Mouse (Mus musculus) kidney, embryonic 15.5 days (tissue): ENCODE results near the gene H2-T3. TPM values are rescaled to one million over a fixed set of nuclear protein-coding genes. Genes with fewer than 3 reads are reported as not detected.
"Not testable (repeated sequence)": the region's sequence is repeated elsewhere in the genome, so short reads cannot be mapped to it uniquely, and the experiment has no call there.

Experiments used
- ATAC-seq: fragments of 200-750 bp; cut with Nextera tagmentation; replicated peaks from 2 replicates; pipeline ENCODE4 v1.8.0; 2017; ENCODE audit warnings: moderate TSS enrichment; ENCODE audit not compliant: low FRiP score
- H3K27ac ChIP-seq: fragments of 300-500 bp; sonication (generic); 2 replicates; pipeline ENCODE4 v1.5.1; 2015; ENCODE audit warnings: mild to moderate bottlenecking, inconsistent platforms
- H3K27me3 ChIP-seq: fragments of 300-500 bp; sonication (generic); 2 replicates; pipeline ENCODE4 v1.6.1; 2015; ENCODE audit warnings: inconsistent platforms
- H3K36me3 ChIP-seq: fragments of 300-500 bp; sonication (generic); 2 replicates; pipeline ENCODE4 v1.6.1; 2015; ENCODE audit warnings: inconsistent platforms
- H3K4me1 ChIP-seq: fragments of 300-500 bp; sonication (generic); 2 replicates; pipeline ENCODE4 v1.6.1; 2015; ENCODE audit warnings: inconsistent platforms
- H3K4me2 ChIP-seq: fragments of 300-500 bp; sonication (generic); 2 replicates; pipeline ENCODE4 v1.6.1; 2015; ENCODE audit warnings: moderate library complexity, mild to moderate bottlenecking, inconsistent platforms
- H3K4me3 ChIP-seq: fragments of 300-500 bp; sonication (generic); replicated peaks from 2 replicates; pipeline ENCODE4 v1.5.1; 2015; ENCODE audit warnings: mild to moderate bottlenecking, inconsistent platforms
- H3K9ac ChIP-seq: fragments of 300-500 bp; sonication (generic); 2 replicates; pipeline ENCODE4 v1.6.1; 2015; ENCODE audit warnings: mild to moderate bottlenecking, inconsistent platforms
- H3K9me3 ChIP-seq: fragments of 300-500 bp; sonication (generic); replicated peaks from 2 replicates; pipeline ENCODE4 v1.6.1; 2016; ENCODE audit warnings: inconsistent platforms
- WGBS: fragments of 180-500 bp; shearing (Covaris S2); methylation state at CpG from one replicate; pipeline ENCODE4 v1.1.7; 2015; ENCODE audit warnings: mixed read lengths; 5-methylcytosine and 5-hydroxymethylcytosine counted together
- polyA plus RNA-seq: library from polyadenylated mRNA; unstranded; fragments of >200 nt; fragmentation: Nextera tagmentation; extraction: Ambion mirVana; gene quantifications from 2 replicates; pipeline ENCODE4 v1.2.1, GENCODE M21; 2015

The H2-T3 gene
- polyA plus RNA-seq, 1 experiment from 2014 or later: not detected

DNA sequence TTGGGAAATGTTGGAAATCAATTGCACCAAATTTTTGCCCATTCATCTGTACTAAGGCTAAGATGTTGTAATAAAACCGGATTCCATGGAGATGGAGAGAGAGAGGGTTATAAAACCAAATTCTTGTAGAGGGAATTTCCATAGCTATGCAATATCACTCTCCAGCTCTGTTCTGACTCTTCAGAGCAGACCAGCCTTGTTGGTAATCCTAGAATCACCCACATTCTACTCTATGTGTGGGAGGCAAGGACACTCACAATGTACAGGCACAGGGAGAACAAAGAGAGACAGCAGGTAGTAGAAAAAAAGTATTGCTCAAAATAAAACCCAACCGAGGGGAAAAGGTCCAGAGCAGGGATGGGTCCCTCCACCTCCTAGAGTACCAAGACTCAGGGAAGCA is 14.0 kb downstream of the H2-T3 start:
- H3K27ac ChIP-seq, H3K4me2 ChIP-seq, H3K4me1 ChIP-seq, H3K9ac ChIP-seq, H3K4me3 ChIP-seq, H3K9me3 ChIP-seq, ATAC-seq, H3K36me3 ChIP-seq: not testable (repeated sequence)
- peaks cover 35% of the 10 kb centered on the region for H3K27me3 ChIP-seq
- WGBS: no CpG with 5 or more reads among the region's 2 CpGs

DNA sequence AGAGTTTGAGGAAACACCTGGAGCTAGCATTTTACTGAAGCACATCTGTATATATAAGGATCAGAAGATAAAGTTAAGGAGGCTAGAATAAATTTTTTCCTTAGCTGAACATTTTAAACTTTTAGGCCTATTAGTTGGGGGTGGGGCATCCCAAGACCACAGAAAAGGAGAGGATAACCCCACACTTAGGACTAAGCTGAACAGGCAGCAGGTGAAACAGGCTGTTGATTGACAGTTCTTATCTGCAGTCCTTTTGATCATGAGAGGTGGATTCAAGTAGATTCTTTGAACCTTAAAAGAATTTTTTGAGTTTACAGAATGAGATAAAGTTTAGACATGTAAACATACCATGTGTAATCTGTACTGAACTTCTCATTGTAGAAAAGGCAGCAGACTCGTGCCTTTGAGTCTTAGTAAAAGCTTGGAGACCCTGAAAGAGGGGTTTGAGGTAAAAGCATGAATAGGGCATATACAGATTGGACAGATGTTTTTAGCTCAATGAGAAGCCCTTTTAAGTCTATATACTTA is 19.7 kb downstream of the H2-T3 start:
- H3K27me3 ChIP-seq: peaks cover 65% of the 10 kb centered on the region
- no peaks in the 10 kb centered on the region for H3K36me3 ChIP-seq
- H3K4me3 ChIP-seq: no peak overlapping the region
- no peak for ATAC-seq
- H3K4me2 ChIP-seq: no peak overlapping the region
- H3K9ac ChIP-seq: no peak overlapping the region
- H3K4me1 ChIP-seq: peaks cover 11% of the 10 kb centered on the region
- H3K27ac ChIP-seq: no peak overlapping the region
- 67% methylated on average over 1 of the region's 1 CpGs for WGBS
- H3K9me3 ChIP-seq: no peaks in the 10 kb centered on the region

DNA sequence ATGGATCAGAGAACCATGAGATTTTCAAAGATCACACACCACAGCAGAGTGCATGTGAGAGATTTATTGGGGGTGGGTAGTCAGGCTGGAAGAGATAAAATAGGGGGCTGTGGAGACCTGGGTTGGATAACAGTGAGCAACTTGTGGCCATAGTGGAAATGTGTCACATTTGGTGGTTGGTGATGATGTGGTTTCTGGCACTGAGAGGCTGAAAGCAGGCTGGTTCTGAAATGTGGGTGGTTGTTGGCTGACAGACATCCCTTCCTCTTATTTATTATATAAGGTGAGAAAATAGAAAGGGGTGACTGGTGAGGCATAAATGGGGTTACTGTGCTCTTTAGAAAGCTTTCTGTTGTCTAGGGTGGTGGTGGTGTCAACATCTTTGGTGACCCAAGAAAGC is 20.3 kb downstream of the H2-T3 start:
- Histone ChIP-seq H3K27ac (no peak overlapping the region), H3K9ac (no peak overlapping the region), H3K27me3 (peaks cover 71% of the 10 kb centered on the region), H3K4me1 (peaks cover 11% of the 10 kb centered on the region), H3K36me3 (no peaks in the 10 kb centered on the region), H3K9me3 (no peaks in the 10 kb centered on the region), H3K4me2 (no peak overlapping the region), H3K4me3 (no peak overlapping the region)
- ATAC-seq: no peak

DNA sequence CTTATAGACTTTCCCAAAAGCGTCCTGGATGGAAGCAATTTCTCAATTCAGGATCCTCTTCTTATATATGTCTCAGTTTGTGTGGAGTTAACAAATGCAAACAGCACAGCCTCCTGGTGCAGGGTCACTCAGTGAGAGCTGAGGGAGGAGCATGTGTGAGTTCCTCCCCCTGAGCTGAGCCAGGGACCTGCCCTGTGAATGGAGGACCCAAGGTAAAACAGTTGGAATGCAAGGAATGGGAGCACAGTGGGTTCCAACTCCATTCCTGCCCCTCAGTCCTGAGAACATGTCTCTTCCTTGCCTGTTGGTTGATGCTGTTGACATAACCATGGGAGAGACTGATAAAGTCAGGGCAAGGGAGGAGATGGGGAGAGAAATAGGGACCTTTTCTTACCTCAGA is 21.0 kb downstream of the H2-T3 start:
- 63% methylated on average over 1 of the region's 1 CpGs for WGBS
- peaks cover 11% of the 10 kb centered on the region for H3K4me1 ChIP-seq
- H3K4me2 ChIP-seq, ATAC-seq, H3K9ac ChIP-seq, H3K9me3 ChIP-seq, H3K36me3 ChIP-seq, H3K27ac ChIP-seq, H3K4me3 ChIP-seq: not testable (repeated sequence)
- peaks cover 76% of the 10 kb centered on the region for H3K27me3 ChIP-seq

DNA sequence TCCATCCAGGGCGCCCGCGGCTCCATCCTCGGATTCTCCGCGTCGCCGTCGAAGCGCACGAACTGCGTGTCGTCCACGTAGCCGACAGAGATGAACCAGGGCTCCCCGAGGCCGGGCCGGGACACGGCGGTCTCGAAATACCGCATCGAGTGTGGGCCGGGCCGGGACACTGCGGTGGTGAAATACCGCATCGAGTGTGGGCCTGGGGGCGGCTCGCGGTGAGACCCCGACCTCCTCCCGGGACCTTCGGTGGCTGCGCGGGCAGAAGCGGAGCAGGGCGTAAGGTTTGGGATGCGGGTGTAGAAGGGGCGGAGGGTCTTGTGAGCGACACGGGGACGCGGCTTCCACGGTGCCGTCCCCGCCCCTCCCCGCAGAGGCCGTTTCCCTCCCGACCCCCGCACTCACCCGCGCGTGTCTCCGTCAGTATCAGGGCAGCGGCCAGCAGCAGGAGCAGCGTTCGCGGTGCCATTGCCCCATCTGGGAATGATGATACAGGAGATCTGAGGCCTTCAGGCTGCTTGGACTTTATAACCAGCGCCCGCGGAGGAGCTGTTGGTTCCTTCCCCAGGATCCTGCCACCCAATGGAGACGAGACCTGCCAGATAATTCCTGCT is 21.9 kb downstream of the H2-T3 start, which contains the start of gene Gm8909:
Gene Gm8909 (minus strand): TSS at position 499 of the 614 bp plus-strand sequence.
- Histone ChIP-seq H3K9ac (no peak within 1 kb of the TSS), H3K27me3 (peaks cover 83% of the 10 kb centered on the region), H3K9me3 (no peaks in the 10 kb centered on the region), H3K36me3 (no peaks in the 10 kb centered on the region), H3K4me2 (peak within 1 kb of the TSS; percentile 59), H3K4me1 (peaks cover 11% of the 10 kb centered on the region), H3K27ac (no peak within 1 kb of the TSS), H3K4me3 (peak within 1 kb of the TSS; percentile 38)
- under 1% methylated on average over 61 of the region's 63 CpGs for whole genome bisulfite sequencing
- ATAC-seq: no peak

DNA sequence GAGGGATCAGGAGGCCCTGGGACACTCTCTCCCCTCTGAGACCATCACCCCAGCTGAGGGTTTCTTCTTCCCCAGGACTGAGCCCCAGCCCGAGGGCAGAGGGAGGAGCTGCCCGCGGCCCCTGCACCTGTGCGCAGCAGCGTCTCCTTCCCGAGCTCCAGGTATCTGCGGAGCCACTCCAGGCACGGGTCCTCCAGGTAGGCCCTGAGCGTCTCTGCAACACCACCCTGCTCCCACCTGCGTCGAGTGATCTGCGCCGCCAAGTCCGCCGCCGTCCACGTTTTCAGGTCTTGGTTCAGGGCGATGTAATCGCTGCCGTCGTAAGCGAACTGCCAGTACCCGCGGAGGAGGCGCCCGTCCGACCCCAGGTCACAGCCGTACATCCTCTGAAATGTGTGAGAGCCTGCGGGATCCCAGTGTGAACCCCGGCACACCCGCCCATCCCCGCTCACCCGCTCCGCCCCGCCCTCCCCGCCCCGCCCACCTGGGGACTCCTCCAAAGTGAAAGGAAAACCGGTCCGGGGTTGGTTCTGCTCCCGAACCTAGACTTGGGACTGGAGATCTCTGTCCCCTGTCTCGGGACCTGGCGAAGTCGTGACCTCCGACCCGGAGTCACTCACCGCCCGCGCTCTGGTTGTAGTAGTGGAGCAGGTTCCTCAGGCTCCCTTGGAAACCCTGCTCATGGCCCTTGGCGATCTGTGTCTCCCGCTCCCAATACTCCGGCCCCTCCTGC is 22.6 kb downstream of the H2-T3 start:
- Histone ChIP-seq H3K27me3 (peaks cover 88% of the 10 kb centered on the region), H3K9me3 (no peaks in the 10 kb centered on the region), H3K9ac (no peak overlapping the region), H3K4me2 (peak overlapping the region; percentile 59), H3K27ac (no peak overlapping the region), H3K4me1 (peaks cover 11% of the 10 kb centered on the region), H3K4me3 (peak overlapping the region; percentile 38), H3K36me3 (no peaks in the 10 kb centered on the region)
- no peak for ATAC-seq
- 2% methylated on average over 50 of the region's 51 CpGs for WGBS

DNA sequence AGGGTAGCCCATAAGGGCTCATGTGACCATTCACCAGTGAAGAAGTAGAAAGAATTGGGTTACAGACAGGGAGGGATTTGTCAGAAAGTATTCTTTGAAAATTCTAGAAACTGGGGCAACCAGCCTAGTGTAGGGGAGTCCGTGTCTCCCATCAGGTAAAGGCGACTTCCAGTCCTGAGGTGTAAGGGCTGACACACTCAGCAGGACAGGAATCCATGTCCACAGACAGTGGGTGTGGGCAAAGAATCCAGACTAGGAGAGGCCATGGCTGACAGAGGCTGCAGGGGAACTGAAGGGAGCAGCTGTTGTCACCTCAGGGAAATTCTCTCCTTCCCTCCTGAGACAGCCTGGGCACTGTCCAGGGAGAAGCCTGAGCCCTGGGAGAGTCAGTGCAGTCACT is 23.2 kb downstream of the H2-T3 start:
- not testable (repeated sequence) for H3K9me3 ChIP-seq, ATAC-seq, H3K4me2 ChIP-seq, H3K27ac ChIP-seq, H3K4me3 ChIP-seq, H3K36me3 ChIP-seq, H3K9ac ChIP-seq
- Histone ChIP-seq H3K4me1 (peaks cover 11% of the 10 kb centered on the region), H3K27me3 (peaks cover 91% of the 10 kb centered on the region)
- 17% methylated on average over 2 of the region's 2 CpGs for WGBS

DNA sequence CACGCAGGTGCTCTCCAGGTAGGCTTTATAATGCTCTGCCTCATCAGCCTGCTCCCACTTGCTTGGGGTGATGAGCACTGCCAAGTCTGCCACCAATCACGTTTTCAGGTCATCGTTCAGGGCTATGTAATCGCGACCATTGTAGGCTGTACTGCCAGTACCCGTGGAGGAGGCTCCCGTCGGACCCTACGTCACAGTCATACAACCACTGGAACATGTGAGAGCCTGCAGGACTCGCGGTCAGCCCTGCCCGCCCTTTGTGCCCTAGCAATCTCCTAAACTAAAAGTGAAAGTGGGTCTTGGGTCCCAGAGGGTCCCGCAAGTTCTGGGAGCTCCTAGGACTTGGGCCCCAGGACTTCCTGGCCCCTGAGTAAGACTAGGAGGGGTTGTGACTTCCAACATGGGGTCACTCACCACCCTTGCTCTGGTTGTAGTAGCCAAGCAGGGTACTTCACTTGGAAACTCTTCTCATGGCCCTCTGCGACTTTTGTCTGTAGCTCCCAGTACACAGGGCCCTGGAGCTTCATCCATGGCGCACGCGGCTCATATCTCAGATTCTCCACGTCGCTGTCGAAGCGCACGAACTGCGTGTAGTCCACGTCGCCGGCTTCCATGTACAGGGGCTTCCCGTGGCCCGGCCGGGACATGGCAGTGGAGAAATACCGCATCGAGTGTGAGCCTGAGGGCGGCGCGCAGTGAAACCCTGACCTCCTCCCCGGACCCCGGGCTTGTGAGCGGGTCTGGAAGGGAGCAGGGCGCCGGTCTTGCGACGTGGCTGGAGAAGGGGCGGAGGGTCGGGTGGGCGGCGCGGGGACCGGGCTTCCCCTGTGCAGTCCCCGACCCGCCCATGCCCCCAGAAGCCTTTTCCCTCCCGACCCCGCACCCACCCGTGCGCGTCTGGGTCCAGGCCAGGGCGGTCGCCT is 28.7 kb downstream of the H2-T3 start:
- Histone ChIP-seq H3K9ac (no peak overlapping the region), H3K36me3 (no peaks in the 10 kb centered on the region), H3K4me1 (peaks cover 9% of the 10 kb centered on the region; the same call in 1 of the 2 replicates), H3K4me2 (peak overlapping the region; percentile 43), H3K9me3 (no peaks in the 10 kb centered on the region), H3K27ac (no peak overlapping the region), H3K27me3 (peaks cover 91% of the 10 kb centered on the region), H3K4me3 (peak overlapping the region; percentile 18)
- 2% methylated on average over 56 of the region's 56 CpGs for WGBS
- 0 out of 2 replicates have a peak, but pooled peaks have one; percentile 15 for ATAC-seq

DNA sequence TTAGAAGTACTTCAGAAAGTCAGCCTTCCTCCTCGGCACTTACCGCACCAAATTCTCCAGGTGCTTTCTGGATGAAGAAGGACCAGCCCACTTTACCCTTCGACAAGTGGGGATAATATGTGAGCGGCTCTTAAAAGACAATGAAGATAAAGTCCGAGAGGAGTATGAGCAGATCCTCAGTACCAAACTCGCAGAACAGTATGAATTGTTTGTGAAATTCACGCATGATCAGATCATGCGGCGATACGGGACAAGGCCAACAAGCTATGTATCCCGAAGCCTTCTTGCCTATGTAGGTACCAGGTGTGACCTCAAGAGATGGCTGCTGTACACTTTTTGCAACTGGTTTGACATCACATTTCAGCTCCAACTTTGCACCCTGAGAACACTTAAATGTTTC is 31.8 kb downstream of the H2-T3 start:
- not testable (repeated sequence) for H3K4me1 ChIP-seq, H3K27ac ChIP-seq, ATAC-seq, H3K9ac ChIP-seq, H3K9me3 ChIP-seq, H3K36me3 ChIP-seq
- WGBS: 11% methylated on average over 11 of the region's 11 CpGs
- H3K4me3 ChIP-seq: peak overlapping the region; percentile 36; the same call in 1 of the 2 replicates
- peaks cover 91% of the 10 kb centered on the region for H3K27me3 ChIP-seq
- H3K4me2 ChIP-seq: peak overlapping the region; percentile 60

DNA sequence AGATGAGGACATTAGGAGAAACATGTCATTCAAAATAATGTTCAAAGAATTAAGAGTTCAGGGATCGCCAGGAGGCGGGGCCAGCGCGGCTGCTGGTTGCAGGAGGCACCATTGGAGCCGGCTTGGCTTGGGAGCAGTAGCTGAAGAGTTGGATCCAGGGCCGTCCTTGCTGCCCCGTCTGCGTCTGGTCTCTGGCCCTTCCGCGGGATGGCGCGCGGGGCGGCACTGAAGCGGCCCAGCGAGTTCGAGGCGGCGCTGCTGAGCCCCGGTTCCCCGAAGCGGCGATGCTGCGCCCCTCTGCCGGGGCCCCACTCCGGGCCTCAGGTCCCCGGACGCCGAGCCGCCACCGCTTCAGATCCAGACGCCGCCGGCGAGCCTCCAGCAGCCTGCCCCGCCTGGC is 32.3 kb downstream of the H2-T3 start:
- under 1% methylated on average over 36 of the region's 36 CpGs for WGBS
- H3K4me1 ChIP-seq, H3K9me3 ChIP-seq, H3K27ac ChIP-seq, H3K36me3 ChIP-seq, ATAC-seq, H3K9ac ChIP-seq: not testable (repeated sequence)
- Histone ChIP-seq H3K27me3 (peaks cover 91% of the 10 kb centered on the region), H3K4me2 (peak overlapping the region; percentile 60), H3K4me3 (peak overlapping the region; percentile 36)

DNA sequence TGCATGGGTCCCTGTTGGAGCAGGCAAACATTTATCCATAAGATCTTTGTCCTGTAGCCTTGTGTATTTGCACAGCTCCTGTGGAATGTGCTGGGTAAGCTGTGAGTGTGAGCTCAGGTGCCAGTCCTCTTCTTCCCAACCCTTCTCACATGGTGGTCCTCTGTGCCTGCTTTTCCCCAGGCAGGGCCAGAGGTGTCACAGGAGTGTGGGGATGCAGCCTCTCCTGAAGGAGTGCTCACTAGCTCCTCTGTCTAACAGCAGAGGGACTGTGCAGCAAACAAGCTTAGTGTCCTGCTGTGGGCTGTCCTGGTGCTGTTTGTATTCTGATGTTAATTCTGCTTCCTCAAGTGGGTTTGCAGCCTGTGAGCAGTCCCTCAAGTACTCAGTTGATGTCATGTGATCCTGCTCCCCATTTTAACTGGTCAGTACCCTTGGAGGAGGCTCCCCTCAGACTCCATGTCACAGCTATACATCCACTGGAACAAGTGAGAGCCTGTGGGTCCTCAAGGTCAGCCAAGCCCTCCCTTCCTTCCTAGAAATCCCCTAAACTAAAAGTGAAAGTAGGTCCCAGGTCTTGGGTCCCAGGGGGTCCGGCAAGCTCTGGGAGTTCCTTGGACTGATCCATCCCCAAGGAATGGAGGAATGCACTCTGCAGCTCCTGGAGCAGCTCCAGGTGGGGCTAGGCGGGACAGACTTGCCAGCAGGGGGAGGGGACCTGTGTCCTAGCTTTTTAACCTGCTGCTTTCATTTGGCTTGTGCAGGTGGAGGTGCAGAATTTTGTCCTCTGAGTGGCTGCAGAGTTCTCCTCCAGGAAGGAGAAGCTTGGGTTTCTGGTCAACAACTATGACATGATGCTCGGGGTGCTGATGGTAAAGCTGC is 35.6 kb downstream of the H2-T3 start:
- 12% methylated on average over 3 of the region's 3 CpGs for WGBS
- peaks cover 85% of the 10 kb centered on the region for H3K27me3 ChIP-seq
- no peaks in the 10 kb centered on the region for H3K9me3 ChIP-seq
- H3K9ac ChIP-seq: no peak overlapping the region
- peaks cover 5% of the 10 kb centered on the region; the same call in 1 of the 2 replicates for H3K4me1 ChIP-seq
- ATAC-seq: no peak
- no peak overlapping the region for H3K4me2 ChIP-seq
- no peak overlapping the region for H3K4me3 ChIP-seq
- H3K36me3 ChIP-seq: no peaks in the 10 kb centered on the region
- no peak overlapping the region for H3K27ac ChIP-seq
